Mouse (Mus musculus) brain, adult 10 weeks (tissue): ENCODE results near the gene Rab24. TPM values are rescaled to one million over a fixed set of nuclear protein-coding genes. Genes with fewer than 3 reads are reported as not detected.

ENCODE experiments used
- polyA plus RNA-seq: library from polyadenylated mRNA; stranded (reverse); fragments of 350-450 nt; fragmentation: Illumina TruSeq; extraction: RNeasy Lipid Tissue Mini Kit (QIAGEN cat#74804); gene quantifications from one replicate; pipeline ENCODE4 v1.2.3, GENCODE M21; 2015; ENCODE audit warnings: low read depth, low replicate concordance

Gene Rab24
- polyA plus RNA-seq, result 98.9 TPM

DNA sequence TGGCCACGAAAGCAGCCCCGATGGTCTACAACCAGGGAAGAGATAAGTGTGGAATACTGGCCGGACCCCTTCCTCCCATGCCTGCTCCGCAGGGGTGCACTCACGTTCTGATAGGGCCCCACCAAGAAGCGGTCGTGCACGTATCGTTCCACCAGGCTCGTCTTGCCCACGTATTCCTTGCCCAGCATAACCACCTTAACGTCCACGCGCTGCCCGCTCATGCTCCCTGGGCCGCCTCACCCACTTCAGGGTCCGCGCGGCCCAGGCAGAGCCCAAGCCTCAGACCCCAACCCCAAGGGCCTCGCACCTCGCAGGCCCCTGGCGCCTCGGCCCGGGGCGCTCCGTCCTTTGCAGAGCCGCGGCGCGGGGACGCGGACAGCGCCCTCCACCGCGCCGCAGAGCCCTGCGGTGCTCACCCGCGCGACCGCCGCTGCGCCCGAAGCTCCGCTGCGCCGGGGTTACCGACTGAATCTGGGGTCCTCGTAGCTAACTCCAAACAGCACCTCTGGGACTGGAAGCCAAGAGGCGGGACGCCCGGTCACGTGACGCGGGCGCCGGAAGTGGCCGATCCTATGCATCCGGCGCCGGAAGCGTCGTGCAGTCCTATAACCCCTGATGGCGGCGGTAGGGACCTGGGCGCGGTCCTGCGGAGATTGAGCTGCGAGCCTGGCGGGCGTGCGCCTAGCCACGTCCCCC lies at the start of gene Rab24:
TSS of gene Rab24 (minus strand) at position 513 of the 696 bp plus-strand sequence.

DNA sequence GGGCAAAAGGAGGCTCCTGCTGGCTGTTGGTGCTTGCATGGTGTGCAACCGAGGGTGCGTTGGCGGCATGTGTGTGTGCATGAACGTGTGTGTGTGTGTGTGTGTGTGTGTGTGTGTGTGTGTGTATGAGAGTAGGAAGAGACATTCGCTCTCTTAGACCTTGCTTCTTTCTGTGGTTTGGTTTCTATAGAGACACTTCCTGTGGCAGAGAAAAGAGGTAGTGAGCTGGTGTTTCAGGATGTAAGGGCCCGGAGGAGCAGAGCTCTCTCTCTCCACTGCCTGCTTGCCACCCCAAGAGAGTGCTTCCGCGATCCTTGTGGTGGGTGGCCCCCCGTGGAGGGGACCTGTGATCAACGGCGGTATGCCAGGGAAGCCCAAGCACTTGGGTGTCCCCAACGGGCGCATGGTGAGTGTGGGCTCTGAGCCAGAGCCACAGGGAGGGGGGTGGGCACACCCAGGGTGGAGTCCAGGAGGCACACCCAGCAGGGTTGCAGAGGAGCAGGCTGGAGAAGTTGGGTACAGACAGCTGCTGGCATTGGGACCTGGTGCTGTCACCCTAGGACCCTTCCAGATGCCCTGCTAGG lies 47.9 kb upstream of the Rab24 start, which contains the start of gene Rgs14:
TSS of gene Rgs14 (plus strand) at position 202 of the 584 bp plus-strand sequence.

DNA sequence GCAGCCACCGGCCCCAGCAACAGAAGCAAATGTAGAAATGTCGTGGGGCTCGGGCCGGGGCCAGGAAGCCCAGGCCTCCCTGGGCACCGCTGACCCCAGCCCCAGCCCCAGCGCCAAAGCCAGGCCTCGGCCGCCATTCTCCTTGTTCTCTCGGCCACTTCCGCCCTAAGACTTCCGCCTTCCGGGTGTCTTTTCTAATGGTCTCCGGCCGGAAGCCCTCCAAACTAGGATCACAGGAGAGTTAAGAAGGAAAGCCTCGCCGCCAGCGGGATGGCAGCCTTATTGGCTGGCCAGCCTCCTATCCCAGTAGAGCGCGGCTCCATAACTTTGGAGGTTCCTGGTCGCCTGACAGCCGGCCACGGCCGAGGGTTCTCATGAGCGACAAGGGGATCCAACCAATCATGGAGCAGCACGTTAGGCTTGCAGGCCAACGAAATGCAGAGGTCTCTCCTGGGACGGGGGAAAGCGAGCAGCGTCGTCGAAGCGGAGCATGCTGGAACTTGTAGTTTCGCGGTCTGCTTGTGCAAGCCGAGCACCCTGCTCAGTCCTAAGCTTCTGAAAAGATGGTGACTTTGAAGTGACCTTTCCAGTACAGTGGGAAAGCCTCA lies 40.8 kb upstream of the Rab24 start, which contains the start of gene Lman2:
TSS of gene Lman2 (minus strand) at position 331 of the 608 bp plus-strand sequence.

DNA sequence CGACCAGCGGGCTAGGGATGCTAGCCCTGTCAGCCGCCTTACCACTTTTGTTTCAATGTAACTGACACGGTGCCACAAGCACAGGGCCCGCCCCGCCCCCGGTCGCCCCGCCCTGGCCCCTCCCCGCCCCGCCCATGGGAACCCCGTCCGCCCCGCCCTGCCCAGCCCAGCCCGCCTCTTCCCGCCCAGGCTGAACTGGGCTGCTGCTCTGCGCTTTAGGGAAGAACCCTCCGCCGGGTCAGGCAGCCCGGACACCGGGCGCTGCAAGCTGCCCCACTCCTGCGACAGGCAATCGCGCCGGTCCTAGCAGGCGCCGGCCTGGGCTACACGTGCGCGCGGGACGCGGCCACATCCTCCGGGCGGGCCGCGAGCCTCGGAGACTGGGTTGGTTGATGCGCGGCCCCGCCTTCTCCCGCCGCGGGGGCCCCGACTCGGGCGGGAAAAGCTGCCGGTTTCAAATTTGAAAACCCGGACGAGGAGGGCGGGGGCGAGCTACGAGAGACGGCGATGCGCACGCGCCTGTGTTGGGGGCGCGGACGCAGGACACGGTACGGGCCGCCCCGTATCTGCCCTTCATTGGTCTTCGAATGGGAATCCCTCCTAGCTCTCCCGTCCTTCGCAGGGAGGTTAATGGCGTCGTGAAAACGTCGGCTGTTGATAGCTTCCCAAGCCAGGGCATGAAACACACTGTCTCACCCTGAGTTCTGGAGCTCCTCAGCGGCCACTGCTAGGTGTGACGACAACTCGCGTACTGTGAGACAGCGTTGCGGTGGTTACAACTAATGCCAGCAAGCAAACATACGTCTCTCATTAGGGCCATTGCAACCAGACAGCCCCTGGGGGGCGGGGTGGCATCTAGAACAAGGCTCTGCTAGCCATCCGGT lies 8.2 kb upstream of the Rab24 start, which contains the start of gene Mxd3:
TSS of gene Mxd3 (minus strand) at position 141 of the 884 bp plus-strand sequence.

DNA sequence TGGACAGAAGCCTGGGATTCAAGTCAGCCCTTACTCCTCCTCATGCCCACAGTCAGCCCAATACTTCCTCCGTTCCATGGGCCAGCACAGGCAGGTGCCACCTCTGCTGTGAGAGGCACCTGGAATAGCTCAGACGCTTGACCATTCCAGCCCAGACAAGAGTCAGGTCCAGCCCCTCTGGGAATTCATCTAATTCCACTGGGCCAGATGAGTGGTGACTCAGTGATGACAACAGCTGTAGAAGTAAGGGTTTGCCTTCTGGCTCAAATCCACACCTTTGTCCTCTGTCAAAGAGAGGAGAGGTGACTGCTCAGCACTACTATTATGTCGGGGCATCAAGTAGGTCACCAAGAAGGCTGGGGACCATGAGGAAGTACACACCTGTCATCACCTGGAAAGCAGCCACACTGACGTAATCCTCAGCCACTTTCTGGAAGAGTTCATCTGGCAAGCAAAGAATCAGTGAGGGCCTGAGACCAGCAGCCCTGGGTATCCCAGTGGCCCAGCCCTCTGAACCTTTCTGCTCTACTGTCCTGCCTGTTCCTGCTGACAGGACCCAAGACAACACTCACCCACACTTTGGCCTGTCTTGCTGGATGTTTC lies 1.7 kb downstream of the Rab24 start, which contains the start of gene Prelid1:
TSS of gene Prelid1 (plus strand) at position 570 of the 603 bp plus-strand sequence.

Other genes with a start within 250 kb of the Rab24 start
- gene Uimc1, start 221.6 kb downstream of the Rab24 start, polyA plus RNA-seq, result 16.7 TPM
- gene Zfp346, start 216.6 kb downstream of the Rab24 start, polyA plus RNA-seq, result 33.8 TPM
- gene Gm17617, start 188.4 kb downstream of the Rab24 start, polyA plus RNA-seq, result not detected
- 0.13 TPM for gene Fgfr4, start 169.3 kb downstream of the Rab24 start, polyA plus RNA-seq
- gene Nsd1, start 112.2 kb downstream of the Rab24 start, polyA plus RNA-seq, result 31.5 TPM
- 144 TPM for gene Prelid1, start 1.4 kb downstream of the Rab24 start, polyA plus RNA-seq
- gene Mxd3, start 7.9 kb upstream of the Rab24 start, polyA plus RNA-seq, result 1.7 TPM
- gene Lman2, start 40.8 kb upstream of the Rab24 start, polyA plus RNA-seq, result 46.0 TPM
- gene Rgs14, start 47.8 kb upstream of the Rab24 start, polyA plus RNA-seq, result 52.5 TPM
- gene Slc34a1, start 76.2 kb upstream of the Rab24 start, polyA plus RNA-seq, result not detected
- not detected for gene Pfn3, start 93.3 kb upstream of the Rab24 start, polyA plus RNA-seq
- 0.95 TPM for gene F12, start 104.8 kb upstream of the Rab24 start, polyA plus RNA-seq
- 56.1 TPM for gene Grk6, start 123.1 kb upstream of the Rab24 start, polyA plus RNA-seq
- gene Prr7, start 142.3 kb upstream of the Rab24 start, polyA plus RNA-seq, result 30.0 TPM
- gene Dbn1, start 166.2 kb upstream of the Rab24 start, polyA plus RNA-seq, result 189 TPM
- gene Pdlim7, start 191.7 kb upstream of the Rab24 start, polyA plus RNA-seq, result 92.5 TPM
- gene Dok3, start 207.3 kb upstream of the Rab24 start, polyA plus RNA-seq, result 8.0 TPM
- gene Ddx41, start 214.7 kb upstream of the Rab24 start, polyA plus RNA-seq, result 43.8 TPM
- 79.9 TPM for gene Fam193b, start 249.2 kb upstream of the Rab24 start, polyA plus RNA-seq